Mouse (Mus musculus) forebrain, embryonic 15.5 days (tissue): ENCODE measurements around the gene Pkp4. TPM values are rescaled to one million over a fixed set of nuclear protein-coding genes. Genes with fewer than 3 reads are reported as not detected.

Experiments used
- ATAC-seq: fragments of 200-750 bp; cut with Nextera tagmentation; replicated peaks from 2 replicates; pipeline ENCODE4 v1.8.0; 2017; ENCODE audit warnings: mild to moderate bottlenecking, moderate TSS enrichment, moderate library complexity
- H3K27ac ChIP-seq: fragments of 300-500 bp; sonication (generic); replicated peaks from 2 replicates; pipeline ENCODE4 v1.5.1; 2015; ENCODE audit warnings: mild to moderate bottlenecking, inconsistent platforms
- H3K27me3 ChIP-seq: fragments of 300-500 bp; sonication (generic); 2 replicates; pipeline ENCODE4 v1.6.1; 2015; ENCODE audit warnings: inconsistent platforms
- H3K36me3 ChIP-seq: fragments of 300-500 bp; sonication (generic); 2 replicates; pipeline ENCODE4 v1.6.1; 2015; ENCODE audit warnings: mild to moderate bottlenecking, inconsistent platforms
- H3K4me1 ChIP-seq: fragments of 300-500 bp; sonication (generic); 2 replicates; pipeline ENCODE4 v1.6.1; 2015; ENCODE audit warnings: inconsistent platforms
- H3K4me2 ChIP-seq: fragments of 300-500 bp; sonication (generic); replicated peaks from 2 replicates; pipeline ENCODE4 v1.6.1; 2015; ENCODE audit warnings: mild to moderate bottlenecking, inconsistent platforms
- H3K4me3 ChIP-seq: fragments of 300-500 bp; sonication (generic); 2 replicates; pipeline ENCODE4 v1.5.1; 2015; ENCODE audit warnings: mild to moderate bottlenecking, inconsistent platforms
- H3K9ac ChIP-seq: fragments of 300-500 bp; sonication (generic); replicated peaks from 2 replicates; pipeline ENCODE4 v1.6.1; 2015; ENCODE audit warnings: mild to moderate bottlenecking, inconsistent platforms
- H3K9me3 ChIP-seq: fragments of 300-500 bp; sonication (generic); 2 replicates; pipeline ENCODE4 v1.6.1; 2016; ENCODE audit warnings: inconsistent platforms
- WGBS: fragments of 180-500 bp; shearing (Covaris S2); methylation state at CpG from one replicate; pipeline ENCODE4 v1.1.7; 2015; ENCODE audit warnings: mixed read lengths; 5-methylcytosine and 5-hydroxymethylcytosine counted together
- polyA plus RNA-seq: library from polyadenylated mRNA; unstranded; fragments of >200 nt; fragmentation: Nextera tagmentation; extraction: Ambion mirVana; gene quantifications from 2 replicates; pipeline ENCODE4 v1.2.1, GENCODE M21; 2015

Pkp4 gene
- 23.1 and 23.9 TPM in 2 replicates for polyA plus RNA-seq

GRCm38 (mm10) chr2:59160605-59160963 lies at the start of gene Pkp4, which contains the start of gene Ccdc148:
Pkp4 (plus strand) TSS chr2:59160850.
Ccdc148 (minus strand) TSS chr2:59160683.
- ATAC-seq = peak; percentile 99
- Histone ChIP-seq H3K4me2 (peak within 1 kb of the TSS; percentile 66), H3K27ac (peak within 1 kb of the TSS; percentile 88), H3K4me3 (peak within 1 kb of the TSS; percentile 97), H3K4me1 (peaks cover 28% of the 10 kb centered on the region), H3K27me3 (no peaks in the 10 kb centered on the region), H3K9ac (peak within 1 kb of the TSS; percentile 73), H3K9me3 (no peaks in the 10 kb centered on the region), H3K36me3 (no peaks in the 10 kb centered on the region)
- WGBS = 0% methylated on average over 18 of the region's 37 CpGs

- Histone ChIP-seq H3K4me2 (no peak overlapping the region), H3K9me3 (no peaks in the 10 kb centered on the region), H3K4me3 (no peak overlapping the region), H3K36me3 (no peaks in the 10 kb centered on the region), H3K27ac (no peak overlapping the region), H3K4me1 (no peaks in the 10 kb centered on the region), H3K27me3 (no peaks in the 10 kb centered on the region), H3K9ac (no peak overlapping the region)
- WGBS = 92% methylated on average over 7 of the region's 7 CpGs
- ATAC-seq = no peak
Measured at GRCm38 (mm10) chr2:59129023-59129422, 31.6 kb upstream of the Pkp4 start.

- no peak overlapping the region for H3K4me2 ChIP-seq
- H3K9me3 ChIP-seq = no peaks in the 10 kb centered on the region
- H3K36me3 ChIP-seq = no peaks in the 10 kb centered on the region
- no peak overlapping the region for H3K9ac ChIP-seq
- H3K27ac ChIP-seq = no peak overlapping the region
- H3K4me3 ChIP-seq = no peak overlapping the region
- 74% methylated on average over 8 of the region's 8 CpGs for WGBS
- no peaks in the 10 kb centered on the region for H3K27me3 ChIP-seq
- no peak for ATAC-seq
- H3K4me1 ChIP-seq = no peaks in the 10 kb centered on the region
Measured at GRCm38 (mm10) chr2:59129821-59130220, 30.8 kb upstream of the Pkp4 start.

- H3K27me3 ChIP-seq = no peaks in the 10 kb centered on the region
- no peak overlapping the region for H3K4me3 ChIP-seq
- H3K9ac ChIP-seq = no peak overlapping the region
- WGBS = 88% methylated on average over 8 of the region's 8 CpGs
- no peak overlapping the region for H3K4me2 ChIP-seq
- ATAC-seq = no peak
- no peaks in the 10 kb centered on the region for H3K36me3 ChIP-seq
- no peaks in the 10 kb centered on the region for H3K4me1 ChIP-seq
- H3K27ac ChIP-seq = no peak overlapping the region
- no peaks in the 10 kb centered on the region for H3K9me3 ChIP-seq
Measured at GRCm38 (mm10) chr2:59131044-59131443, 29.6 kb upstream of the Pkp4 start.

- no peaks in the 10 kb centered on the region for H3K9me3 ChIP-seq
- peaks cover 5% of the 10 kb centered on the region for H3K4me1 ChIP-seq
- no peak overlapping the region for H3K9ac ChIP-seq
- H3K4me3 ChIP-seq = no peak overlapping the region
- no peaks in the 10 kb centered on the region for H3K36me3 ChIP-seq
- no peak overlapping the region for H3K4me2 ChIP-seq
- ATAC-seq = no peak
- no peaks in the 10 kb centered on the region for H3K27me3 ChIP-seq
- no peak overlapping the region for H3K27ac ChIP-seq
Measured at GRCm38 (mm10) chr2:59155428-59155827, 5.2 kb upstream of the Pkp4 start.

GRCm38 (mm10) chr2:59158117-59158516 lies 2.5 kb upstream of the Pkp4 start:
- ATAC-seq = no peak
- Histone ChIP-seq H3K9ac (no peak overlapping the region), H3K9me3 (no peaks in the 10 kb centered on the region), H3K27me3 (no peaks in the 10 kb centered on the region), H3K4me3 (no peak overlapping the region), H3K36me3 (no peaks in the 10 kb centered on the region), H3K4me1 (peaks cover 15% of the 10 kb centered on the region), H3K27ac (no peak overlapping the region), H3K4me2 (no peak overlapping the region)
- 45% methylated on average over 2 of the region's 2 CpGs for WGBS

GRCm38 (mm10) chr2:59159961-59160604 lies 567 bp upstream of the Pkp4 start:
- Histone ChIP-seq H3K36me3 (no peaks in the 10 kb centered on the region), H3K9me3 (no peaks in the 10 kb centered on the region), H3K27me3 (no peaks in the 10 kb centered on the region), H3K9ac (peak overlapping the region; percentile 25), H3K27ac (peak overlapping the region; percentile 60), H3K4me1 (peaks cover 28% of the 10 kb centered on the region), H3K4me3 (peak overlapping the region; percentile 97), H3K4me2 (peak overlapping the region; percentile 64)
- ATAC-seq = peak; percentile 26
- under 1% methylated on average over 16 of the region's 16 CpGs for WGBS

GRCm38 (mm10) chr2:59161021-59161440 lies 381 bp downstream of the Pkp4 start:
- WGBS = 1% methylated on average over 51 of the region's 58 CpGs

GRCm38 (mm10) chr2:59161441-59162284 lies 1.0 kb downstream of the Pkp4 start:
- ATAC-seq = peak; percentile 65
- Histone ChIP-seq H3K36me3 (no peaks in the 10 kb centered on the region), H3K4me2 (peak overlapping the region; percentile 66), H3K4me1 (peaks cover 28% of the 10 kb centered on the region), H3K27ac (peak overlapping the region; percentile 88), H3K4me3 (peak overlapping the region; percentile 97), H3K9me3 (no peaks in the 10 kb centered on the region), H3K9ac (peak overlapping the region; percentile 73), H3K27me3 (no peaks in the 10 kb centered on the region)
- under 1% methylated on average over 72 of the region's 74 CpGs for WGBS

More at GRCm38 (mm10) chr2:59161021-59161440, 381 bp downstream of the Pkp4 start:
- Histone ChIP-seq H3K4me2 (peak overlapping the region; percentile 66), H3K27me3 (no peaks in the 10 kb centered on the region), H3K36me3 (no peaks in the 10 kb centered on the region), H3K9ac (peak overlapping the region; percentile 73), H3K27ac (peak overlapping the region; percentile 88), H3K4me1 (peaks cover 28% of the 10 kb centered on the region), H3K9me3 (no peaks in the 10 kb centered on the region), H3K4me3 (peak overlapping the region; percentile 97)
- peak; percentile 68 for ATAC-seq

GRCm38 (mm10) chr2:59162285-59162600 lies 1.6 kb downstream of the Pkp4 start:
- H3K4me2 ChIP-seq = peak overlapping the region; percentile 66
- H3K36me3 ChIP-seq = no peaks in the 10 kb centered on the region
- no peaks in the 10 kb centered on the region for H3K27me3 ChIP-seq
- WGBS = 25% methylated on average over 8 of the region's 8 CpGs
- peak overlapping the region; percentile 97 for H3K4me3 ChIP-seq
- no peak overlapping the region for H3K27ac ChIP-seq
- ATAC-seq = no peak
- peak overlapping the region; percentile 73 for H3K9ac ChIP-seq
- peaks cover 28% of the 10 kb centered on the region for H3K4me1 ChIP-seq
- H3K9me3 ChIP-seq = no peaks in the 10 kb centered on the region

- no peaks in the 10 kb centered on the region for H3K9me3 ChIP-seq
- H3K4me2 ChIP-seq = no peak overlapping the region
- ATAC-seq = no peak
- H3K4me3 ChIP-seq = no peak overlapping the region
- H3K4me1 ChIP-seq = peaks cover 22% of the 10 kb centered on the region
- no peaks in the 10 kb centered on the region for H3K36me3 ChIP-seq
- H3K9ac ChIP-seq = no peak overlapping the region
- H3K27ac ChIP-seq = no peak overlapping the region
- WGBS = 89% methylated on average over 4 of the region's 4 CpGs
- H3K27me3 ChIP-seq = no peaks in the 10 kb centered on the region
Measured at GRCm38 (mm10) chr2:59166976-59167375, 6.3 kb downstream of the Pkp4 start.

- 87% methylated on average over 4 of the region's 4 CpGs for WGBS
- no peak overlapping the region for H3K27ac ChIP-seq
- no peak for ATAC-seq
Measured at GRCm38 (mm10) chr2:59167830-59168229, 7.2 kb downstream of the Pkp4 start.

More at GRCm38 (mm10) chr2:59167830-59168229, 7.2 kb downstream of the Pkp4 start:
- Histone ChIP-seq H3K4me3 (no peak overlapping the region), H3K9me3 (no peaks in the 10 kb centered on the region), H3K36me3 (no peaks in the 10 kb centered on the region), H3K4me2 (no peak overlapping the region), H3K4me1 (peaks cover 15% of the 10 kb centered on the region), H3K27me3 (no peaks in the 10 kb centered on the region), H3K9ac (no peak overlapping the region)
